Mouse (Mus musculus) MEL (cell line): ENCODE results near the gene Bcr.

Source experiments
- GATA1 ChIP-seq: IDR thresholded peaks from 2 replicates; pipeline ENCODE4 v1.6.1; 2011; ENCODE audit warnings: low read depth, low read length, improper control_type of control experiment
- MAFK ChIP-seq: IDR thresholded peaks from 2 replicates; pipeline ENCODE4 v1.6.1; 2011; ENCODE audit warnings: low read depth, mild to moderate bottlenecking, low read length, improper control_type of control experiment, borderline replicate concordance
- NELFE ChIP-seq: IDR thresholded peaks from 2 replicates; pipeline ENCODE4 v1.6.1; 2011; ENCODE audit warnings: low read depth, low read length, improper control_type of control experiment
- POLR2A ChIP-seq, 2 experiments: IDR thresholded peaks; 2 replicates each; pipeline ENCODE4 v1.6.1; 2011 to 2012; ENCODE audit warnings: low read length in 2 of 2, mild to moderate bottlenecking in 2 of 2, control low read depth in 1 of 2, improper control_type of control experiment in 1 of 2, low read depth in 1 of 2, moderate library complexity in 1 of 2; ENCODE audit not compliant: control insufficient read depth in 1 of 2, insufficient read depth in 1 of 2, poor library complexity in 1 of 2
- POLR2AphosphoS2 ChIP-seq: IDR thresholded peaks from 2 replicates; pipeline ENCODE4 v1.6.1; 2011; ENCODE audit warnings: low read length, improper control_type of control experiment
- SIN3A ChIP-seq: IDR thresholded peaks from 2 replicates; pipeline ENCODE4 v1.6.1; 2012; ENCODE audit warnings: low read length, improper control_type of control experiment, inconsistent platforms
- TCF12 ChIP-seq: IDR thresholded peaks from 2 replicates; pipeline ENCODE4 v1.6.1; 2014; ENCODE audit warnings: low read depth, mild to moderate bottlenecking, inconsistent platforms, low read length, improper control_type of control experiment, moderate library complexity
- UBTF ChIP-seq: IDR thresholded peaks from 2 replicates; pipeline ENCODE4 v1.6.1; 2012; ENCODE audit warnings: low read depth, mild to moderate bottlenecking, inconsistent platforms, low read length, improper control_type of control experiment, moderate library complexity, borderline replicate concordance; ENCODE audit not compliant: insufficient read depth

- TF ChIP-seq NELFE (no peak), POLR2A (IDR thresholded peaks at IDR 0.05; ENCODE audit: control insufficient read depth in 1 of 2, insufficient read depth in 1 of 2, low read depth in 1 of 2, low read length in 2 of 2, poor library complexity in 1 of 2) (no peak), TCF12 (no peak), UBTF (no peak), GATA1 (no peak), MAFK (no peak), SIN3A (no peak), POLR2AphosphoS2 (no peak)
Measured at GRCm38 (mm10) chr10:75148295-75148694, 87.9 kb downstream of the Bcr start.
